In genomic region chr15:90400326-90401280, GRCm38 (mm10) we compare ENCODE assay signal across 25 mouse cellular contexts.
DNase-seq lines count a peak whose midpoint lies in the region; ATAC-seq and TF ChIP-seq lines count a peak whose summit lies in the region.
"Had no signal": no experiment of that assay in that cellular context is flagged by ENCODE, and none has a peak within 500 bp of the region (broad histone marks: within the 10 kb centered on the region; RNA-seq: fewer than 3 reads in every experiment).

No protein-coding gene starts in this region.

- H3K27ac ChIP-seq in forebrain, embryonic 12.5 days, result no peak overlapping the region
- H3K27ac ChIP-seq in forebrain, embryonic 10.5 days, result no peak overlapping the region
- H3K27ac ChIP-seq in lung, embryonic 14.5 days (ENCODE audit: low read depth), result no peak overlapping the region
- H3K27ac ChIP-seq in lung, postnatal 0 days (ENCODE audit: low read length), result no peak overlapping the region
- H3K27ac ChIP-seq in ES-E14 (ENCODE audit: insufficient read depth, low read depth, low read length, poor library complexity, severe bottlenecking), result no peak overlapping the region
- H3K27ac ChIP-seq: hindbrain, embryonic 15.5 days; intestine, embryonic 15.5 days; liver, embryonic 13.5 days; lung, embryonic 15.5 days; stomach, postnatal 0 days had no signal

- 14% methylated on average over 5 of the region's 5 CpGs for WGBS in forebrain, embryonic 12.5 days
- 33% methylated on average over 5 of the region's 5 CpGs for WGBS in forebrain, embryonic 10.5 days
- WGBS in lung, embryonic 14.5 days, result 37% methylated on average over 5 of the region's 5 CpGs
- 47% methylated on average over 5 of the region's 5 CpGs for WGBS in lung, postnatal 0 days

- DNase-seq in forebrain, embryonic 10.5 days (ENCODE audit: extremely low spot score, low spot score), result no peak
- peak; percentile 27 for DNase-seq in lung, embryonic 14.5 days
- DNase-seq in lung, postnatal 0 days (ENCODE audit: low spot score), result no peak
- DNase-seq in ES-E14 (ENCODE audit: low read depth, low spot score), result no peak
- DNase-seq in embryo, embryonic 11 days, result peak; percentile 44
- DNase-seq in adrenal gland, postnatal 4 days (ENCODE audit: low spot score in 2 of 2), result no peak
- DNase-seq in heart, adult 11 months, result no peak
- DNase-seq: adrenal gland, postnatal 36 days; cerebellum, adult 11-12 months; cerebellum, postnatal 10 days; forebrain, postnatal 0 days; gastrocnemius, postnatal 36 days; heart, postnatal 36 days; kidney, adult 8-10 months; kidney, postnatal 14 days; left cerebral cortex, postnatal 4 days; liver, embryonic 13.5 days; lung, postnatal 4 days; thymus, adult 2 months had no signal

- TF ChIP-seq CTCF in lung, embryonic 14.5 days (IDR thresholded peaks at IDR 0.05; ENCODE audit: low read depth), result no peak
- TF ChIP-seq CTCF in lung, postnatal 0 days (IDR thresholded peaks at IDR 0.05), result no peak

- H3K4me3 ChIP-seq in forebrain, embryonic 12.5 days (replicated peaks), result no peak overlapping the region
- no peak overlapping the region for H3K4me3 ChIP-seq in forebrain, embryonic 10.5 days
- H3K4me3 ChIP-seq in lung, embryonic 14.5 days (ENCODE audit: low read depth, low read length), result no peak overlapping the region
- H3K4me3 ChIP-seq in lung, postnatal 0 days (ENCODE audit: low read depth, low read length), result no peak overlapping the region
- H3K4me3 ChIP-seq in ES-E14 (ENCODE audit: insufficient read depth in 1 of 2, low read depth in 1 of 2, low read length in 2 of 2, poor library complexity in 1 of 2, severe bottlenecking in 1 of 2), result no peak overlapping the region
- H3K4me3 ChIP-seq: hindbrain, embryonic 15.5 days; intestine, embryonic 15.5 days; liver, embryonic 13.5 days; lung, embryonic 15.5 days had no signal

- no peaks in the 10 kb centered on the region for H3K9me3 ChIP-seq in forebrain, embryonic 12.5 days
- H3K9me3 ChIP-seq in forebrain, embryonic 10.5 days, result no peaks in the 10 kb centered on the region
- H3K9me3 ChIP-seq in lung, embryonic 14.5 days (ENCODE audit: low read depth, low read length), result no peaks in the 10 kb centered on the region
- no peaks in the 10 kb centered on the region for H3K9me3 ChIP-seq in lung, postnatal 0 days (ENCODE audit: low read length)
- H3K9me3 ChIP-seq in ES-E14 (ENCODE audit: control insufficient read depth, insufficient read depth, low read depth, low read length), result no peaks in the 10 kb centered on the region
- H3K9me3 ChIP-seq: hindbrain, embryonic 15.5 days; intestine, embryonic 15.5 days; liver, embryonic 13.5 days; lung, embryonic 15.5 days had no signal

- in situ Hi-C loops in ES-E14 (cut with MboI; ENCODE audit: low sequenced_read_pairs in 2 of 2, unreplicated experiment in 2 of 2), result no loop called here

- peak; percentile 60 for ATAC-seq in forebrain, embryonic 12.5 days (ENCODE audit: low FRiP score)
- no peak for ATAC-seq in lung, embryonic 14.5 days (ENCODE audit: insufficient read depth)
- no peak for ATAC-seq in lung, postnatal 0 days
- ATAC-seq: CD4-positive, CD25-positive, alpha-beta regulatory T cell, adult 4 months; forebrain, postnatal 0 days; intestine, embryonic 15.5 days had no signal

- peaks cover 9% of the 10 kb centered on the region for H3K4me1 ChIP-seq in forebrain, embryonic 12.5 days
- H3K4me1 ChIP-seq in forebrain, embryonic 10.5 days, result peaks cover 20% of the 10 kb centered on the region
- no peaks in the 10 kb centered on the region for H3K4me1 ChIP-seq in lung, embryonic 14.5 days (ENCODE audit: insufficient read depth)
- H3K4me1 ChIP-seq in lung, postnatal 0 days (ENCODE audit: insufficient read depth, low read depth, low read length), result no peaks in the 10 kb centered on the region
- no peaks in the 10 kb centered on the region for H3K4me1 ChIP-seq in ES-E14 (ENCODE audit: control insufficient read depth in 2 of 2, insufficient read depth in 2 of 2, low read length in 2 of 2, poor library complexity in 1 of 2)
- H3K4me1 ChIP-seq: hindbrain, embryonic 15.5 days; intestine, embryonic 15.5 days; liver, embryonic 13.5 days; lung, embryonic 15.5 days had no signal

- no peak overlapping the region for H3K4me2 ChIP-seq in forebrain, embryonic 12.5 days
- H3K4me2 ChIP-seq in lung, embryonic 14.5 days, result no peak overlapping the region
- no peak overlapping the region for H3K4me2 ChIP-seq in lung, postnatal 0 days (replicated peaks; ENCODE audit: low read depth, low read length)
- H3K4me2 ChIP-seq: hindbrain, embryonic 15.5 days; intestine, embryonic 15.5 days; liver, embryonic 13.5 days; lung, embryonic 15.5 days had no signal

- H3K27me3 ChIP-seq in forebrain, embryonic 12.5 days, result no peaks in the 10 kb centered on the region
- peaks cover 4% of the 10 kb centered on the region for H3K27me3 ChIP-seq in forebrain, embryonic 10.5 days (ENCODE audit: poor library complexity, severe bottlenecking)
- H3K27me3 ChIP-seq in lung, embryonic 14.5 days (ENCODE audit: insufficient read depth, low read length), result no peaks in the 10 kb centered on the region
- H3K27me3 ChIP-seq in lung, postnatal 0 days (replicated peaks; ENCODE audit: insufficient read depth, low read length), result no peaks in the 10 kb centered on the region
- H3K27me3 ChIP-seq: hindbrain, embryonic 15.5 days; intestine, embryonic 15.5 days; liver, embryonic 13.5 days; lung, embryonic 15.5 days had no signal

- TF ChIP-seq EP300 in lung, postnatal 0 days (IDR thresholded peaks at IDR 0.05), result no peak

- no peaks in the 10 kb centered on the region for H3K36me3 ChIP-seq in forebrain, embryonic 12.5 days (replicated peaks)
- H3K36me3 ChIP-seq in forebrain, embryonic 10.5 days (replicated peaks), result no peaks in the 10 kb centered on the region
- no peaks in the 10 kb centered on the region for H3K36me3 ChIP-seq in lung, embryonic 14.5 days (ENCODE audit: insufficient read depth)
- no peaks in the 10 kb centered on the region for H3K36me3 ChIP-seq in lung, postnatal 0 days (ENCODE audit: insufficient read depth, low read length)
- H3K36me3 ChIP-seq in ES-E14 (ENCODE audit: control insufficient read depth, insufficient read depth, low read length, poor library complexity, severe bottlenecking), result no peaks in the 10 kb centered on the region
- H3K36me3 ChIP-seq: hindbrain, embryonic 15.5 days; intestine, embryonic 15.5 days; liver, embryonic 13.5 days; lung, embryonic 15.5 days had no signal

- H3K9ac ChIP-seq in forebrain, embryonic 12.5 days, result no peak overlapping the region
- H3K9ac ChIP-seq in lung, embryonic 14.5 days, result no peak overlapping the region
- no peak overlapping the region for H3K9ac ChIP-seq in lung, postnatal 0 days (replicated peaks; ENCODE audit: low read depth)
- H3K9ac ChIP-seq in ES-E14 (ENCODE audit: insufficient read depth, low read depth, low read length, poor library complexity, severe bottlenecking), result no peak overlapping the region
- H3K9ac ChIP-seq: forebrain, postnatal 0 days; hindbrain, embryonic 15.5 days; intestine, embryonic 15.5 days; liver, embryonic 13.5 days; lung, embryonic 15.5 days had no signal

TF ChIP-seq in ES-E14, 5 proteins besides CTCF, POLR2A, EP300 and RAD21:
- TF ChIP-seq HCFC1 (IDR thresholded peaks at IDR 0.05; ENCODE audit: borderline replicate concordance, insufficient read depth, low read length), result no peak
- TF ChIP-seq CHD2 (IDR thresholded peaks at IDR 0.05; ENCODE audit: low read depth, low read length), result no peak
- no peak for TF ChIP-seq ZC3H11A (IDR thresholded peaks at IDR 0.05; ENCODE audit: borderline replicate concordance, low read depth, low read length)
- no peak for TF ChIP-seq ZNF384 (IDR thresholded peaks at IDR 0.05; ENCODE audit: low read depth, low read length)
- peak; percentile 40; the same call in 1 of the 2 replicates for TF ChIP-seq MAFK (IDR thresholded peaks at IDR 0.05; ENCODE audit: insufficient read depth, low read depth, low read length)
TF ChIP-seq in ES-E14: peak in this region for 1.

Comparison
In these comparisons a context has a peak if more than half of its experiments do, and no peak if none do; other contexts are left out.
1. DNase-seq: peak in lung, embryonic 14.5 days (single experiment) and embryo, embryonic 11 days (single experiment); none in forebrain, embryonic 10.5 days (single experiment), lung, postnatal 0 days (single experiment), ES-E14 (single experiment), adrenal gland, postnatal 4 days (0 of 2) and heart, adult 11 months (single experiment).